Mouse (Mus musculus) erythroblast, embryonic 14.5 days (primary cell): ENCODE data around the gene Vegfb. TPM values are rescaled to one million over a fixed set of nuclear protein-coding genes. Genes with fewer than 3 reads are reported as not detected.
"Not testable (repeated sequence)": the region's sequence is repeated elsewhere in the genome, so short reads cannot be mapped to it uniquely, and the experiment has no call there.

ENCODE experiments used
- H3K27me3 ChIP-seq: 2 replicates; pipeline ENCODE4 v1.6.1; 2012; ENCODE audit warnings: inconsistent platforms; ENCODE audit not compliant: control insufficient read depth
- H3K36me3 ChIP-seq: 2 replicates; pipeline ENCODE4 v1.6.1; 2012; ENCODE audit warnings: mild to moderate bottlenecking, inconsistent platforms; ENCODE audit not compliant: control insufficient read depth
- H3K4me1 ChIP-seq: 2 replicates; pipeline ENCODE4 v1.6.1; 2012; ENCODE audit warnings: inconsistent platforms; ENCODE audit not compliant: control insufficient read depth
- H3K4me3 ChIP-seq: replicated peaks from 2 replicates; pipeline ENCODE3; 2012; ENCODE audit warnings: moderate library complexity, mild to moderate bottlenecking, inconsistent platforms
- H3K9me3 ChIP-seq: 2 replicates; pipeline ENCODE4 v1.6.1; 2012; ENCODE audit warnings: low read length, inconsistent platforms, mixed read lengths; ENCODE audit not compliant: control insufficient read depth
- GATA1 ChIP-seq: IDR thresholded peaks from 2 replicates; pipeline ENCODE4 v1.6.1; 2012; ENCODE audit warnings: low read length, inconsistent platforms, mixed read lengths
- TAL1 ChIP-seq: IDR thresholded peaks from 3 replicates; pipeline ENCODE4 v1.6.1; 2012; ENCODE audit warnings: low read length, inconsistent platforms, mixed read lengths
- polyA plus RNA-seq: library from polyadenylated mRNA; stranded (reverse); fragments of >175 nt; gene quantifications from 2 replicates; pipeline ENCODE4 v1.2.3, GENCODE M21; 2012

Gene Vegfb
- polyA plus RNA-seq, 1 experiment: 2.3 TPM

- Histone ChIP-seq H3K4me1 (peaks cover 62% of the 10 kb centered on the region), H3K36me3 (peaks cover 20% of the 10 kb centered on the region), H3K27me3 (no peaks in the 10 kb centered on the region), H3K9me3 (no peaks in the 10 kb centered on the region), H3K4me3 (peak overlapping the region; percentile 86)
- TF ChIP-seq TAL1 (no peak), GATA1 (no peak)
These were observed 5.7 kb upstream of the Vegfb start for GRCm38 (mm10) chr19:6993011-6993770.

- peaks cover 65% of the 10 kb centered on the region for H3K4me1 ChIP-seq
These were observed 4.8 kb upstream of the Vegfb start, which contains the start of gene Dnajc4 for GRCm38 (mm10) chr19:6992011-6992858. TSS of gene Dnajc4 (minus strand) at chr19:6992572.

DNA sequence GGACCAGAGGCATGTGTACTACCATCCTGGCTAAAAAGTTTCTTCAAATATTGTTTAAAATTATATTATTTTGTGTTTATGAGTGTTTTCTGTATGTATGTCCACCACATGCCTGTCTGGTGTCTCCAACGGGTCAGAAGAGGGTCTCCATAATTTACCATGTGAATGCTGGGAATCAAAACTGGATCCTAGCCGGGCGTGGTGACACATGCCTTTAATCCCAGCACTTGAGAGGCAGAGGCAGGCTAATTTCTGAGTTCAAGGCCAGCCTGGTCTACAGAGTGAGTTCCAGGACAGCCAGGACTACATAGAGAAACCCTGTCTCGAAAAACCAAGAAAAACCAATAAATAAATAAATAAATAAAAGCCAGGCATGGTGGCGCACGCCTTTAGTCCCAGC is 3.7 kb upstream of the Vegfb start:
- H3K9me3 ChIP-seq, H3K4me3 ChIP-seq, H3K27me3 ChIP-seq: not testable (repeated sequence)
- Histone ChIP-seq H3K36me3 (peaks cover 12% of the 10 kb centered on the region), H3K4me1 (peaks cover 68% of the 10 kb centered on the region)

More at GRCm38 (mm10) chr19:6992011-6992858, 4.8 kb upstream of the Vegfb start, which contains the start of gene Dnajc4:
- peak within 1 kb of the TSS; percentile 86 for H3K4me3 ChIP-seq
- no peaks in the 10 kb centered on the region for H3K27me3 ChIP-seq
- no peaks in the 10 kb centered on the region for H3K9me3 ChIP-seq
- peaks cover 12% of the 10 kb centered on the region for H3K36me3 ChIP-seq
- TF ChIP-seq GATA1 (no peak), TAL1 (no peak)

DNA sequence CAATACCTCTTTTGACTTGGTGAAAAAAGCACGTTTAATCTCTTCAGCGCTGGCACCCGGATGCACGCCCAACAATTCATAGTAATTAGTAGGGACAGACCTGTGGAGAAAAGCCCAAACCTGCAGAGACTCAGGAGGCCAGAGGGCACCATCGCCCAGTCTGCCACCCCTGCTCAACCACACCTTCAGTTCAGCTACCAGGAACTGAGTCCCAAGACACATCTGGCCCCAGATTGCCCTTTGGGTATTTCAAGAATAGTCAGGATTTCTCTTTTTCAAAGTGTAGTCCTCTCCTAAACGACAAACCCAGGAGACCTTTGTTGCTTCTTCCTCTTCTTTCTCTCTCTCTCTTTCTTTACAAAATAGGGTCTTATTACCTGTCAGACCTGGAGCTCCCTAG is 3.3 kb upstream of the Vegfb start:
- TF ChIP-seq TAL1: no peak
- TF ChIP-seq GATA1: no peak
- no peaks in the 10 kb centered on the region for H3K9me3 ChIP-seq
- no peaks in the 10 kb centered on the region for H3K27me3 ChIP-seq
- H3K4me3 ChIP-seq: no peak overlapping the region
- peaks cover 69% of the 10 kb centered on the region for H3K4me1 ChIP-seq
- H3K36me3 ChIP-seq: peaks cover 16% of the 10 kb centered on the region

- H3K4me1 ChIP-seq: peaks cover 62% of the 10 kb centered on the region
- peaks cover 20% of the 10 kb centered on the region for H3K36me3 ChIP-seq
- no peak overlapping the region for H3K4me3 ChIP-seq
- no peaks in the 10 kb centered on the region for H3K27me3 ChIP-seq
- H3K9me3 ChIP-seq: no peaks in the 10 kb centered on the region
- TF ChIP-seq GATA1 (no peak), TAL1 (no peak)
These were observed 1.8 kb upstream of the Vegfb start for GRCm38 (mm10) chr19:6989251-6989650.

DNA sequence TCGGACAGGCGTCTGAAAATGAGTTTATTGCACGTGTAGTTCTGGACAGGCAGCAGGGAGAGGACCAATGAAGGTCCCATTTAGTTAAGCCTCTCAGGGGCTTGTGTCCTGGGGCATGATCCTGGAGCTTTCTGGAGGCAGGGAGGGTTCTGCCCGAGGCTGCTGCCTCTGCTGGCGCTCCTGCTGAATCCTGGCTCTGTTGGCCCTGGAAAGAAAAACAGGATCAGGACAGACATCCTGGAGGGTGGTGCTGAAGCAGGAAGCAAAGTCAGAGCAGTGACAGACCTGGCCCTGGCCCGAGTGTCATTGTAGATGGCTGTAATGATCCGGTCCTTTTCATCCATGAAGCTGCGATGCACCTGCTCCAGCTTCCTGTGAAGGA is 444 bp upstream of the Vegfb start:
- H3K4me3 ChIP-seq: peak overlapping the region; percentile 66
- H3K36me3 ChIP-seq: peaks cover 31% of the 10 kb centered on the region
- peaks cover 53% of the 10 kb centered on the region for H3K4me1 ChIP-seq
- TF ChIP-seq GATA1 (no peak), TAL1 (no peak)
- H3K27me3 ChIP-seq: no peaks in the 10 kb centered on the region
- H3K9me3 ChIP-seq: no peaks in the 10 kb centered on the region

DNA sequence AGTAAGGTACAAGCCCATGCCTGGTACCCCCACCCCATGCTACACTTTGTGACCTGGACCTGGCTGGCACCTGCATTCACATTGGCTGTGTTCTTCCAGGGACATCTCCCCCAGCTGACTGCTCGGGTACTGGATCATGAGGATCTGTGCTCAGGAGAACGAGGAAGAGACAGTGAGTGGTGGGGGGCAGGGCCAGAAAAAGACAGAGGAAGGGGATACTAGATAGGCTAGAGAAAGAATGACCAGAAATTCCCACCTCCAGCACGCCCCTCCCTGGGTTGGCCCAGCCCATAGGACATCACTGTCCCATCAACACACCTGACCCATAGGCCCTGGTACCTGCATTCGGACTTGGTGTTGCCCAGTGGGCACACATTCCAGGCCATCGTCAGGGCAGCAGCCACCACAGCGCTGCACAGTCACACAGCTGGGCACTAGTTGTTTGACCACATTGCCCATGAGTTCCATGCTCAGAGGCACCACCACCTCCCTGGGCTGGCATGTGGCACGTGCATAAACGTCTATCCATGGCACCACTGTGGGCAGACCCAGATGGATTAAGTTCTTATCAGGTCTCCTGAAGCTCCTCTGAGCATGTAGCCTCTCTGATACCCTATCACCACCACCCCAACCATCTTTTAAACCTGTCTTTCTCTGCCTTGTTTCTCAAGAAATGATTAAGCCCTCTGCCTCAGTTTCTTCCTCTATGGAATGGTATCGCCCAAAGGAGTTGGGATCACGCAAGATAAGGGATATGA is 1.3 kb downstream of the Vegfb start:
- TF ChIP-seq GATA1 (no peak), TAL1 (no peak)
- Histone ChIP-seq H3K4me1 (peaks cover 52% of the 10 kb centered on the region), H3K4me3 (peak overlapping the region; percentile 66), H3K27me3 (no peaks in the 10 kb centered on the region), H3K9me3 (no peaks in the 10 kb centered on the region), H3K36me3 (peaks cover 38% of the 10 kb centered on the region)

- peaks cover 38% of the 10 kb centered on the region for H3K36me3 ChIP-seq
- no peak overlapping the region for H3K4me3 ChIP-seq
- H3K4me1 ChIP-seq: peaks cover 55% of the 10 kb centered on the region
- no peaks in the 10 kb centered on the region for H3K9me3 ChIP-seq
- TF ChIP-seq TAL1 (no peak), GATA1 (no peak)
- no peaks in the 10 kb centered on the region for H3K27me3 ChIP-seq
These were observed 2.2 kb downstream of the Vegfb start for GRCm38 (mm10) chr19:6985300-6985699.

DNA sequence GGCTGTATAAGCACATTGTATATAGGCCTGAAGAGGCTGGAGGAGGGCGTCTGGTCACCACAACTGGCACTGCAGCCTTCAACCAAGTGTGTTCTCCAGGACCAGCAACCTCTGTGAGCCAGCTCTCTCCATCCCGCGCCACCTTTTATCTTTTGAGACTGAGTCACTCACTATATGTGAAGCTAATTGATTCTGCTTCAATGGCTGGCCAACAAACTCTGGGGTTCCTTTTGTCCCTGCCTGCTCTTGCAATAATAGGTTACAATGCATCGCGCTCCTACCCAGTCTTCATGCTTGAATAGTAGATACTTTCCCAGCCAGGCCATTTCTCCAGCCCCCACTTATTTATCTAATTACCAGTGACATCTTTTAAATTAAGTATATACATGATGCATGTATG is 3.8 kb downstream of the Vegfb start:
- H3K4me1 ChIP-seq: peaks cover 64% of the 10 kb centered on the region
- no peak for TF ChIP-seq TAL1
- no peak for TF ChIP-seq GATA1
- peaks cover 35% of the 10 kb centered on the region for H3K36me3 ChIP-seq
- H3K9me3 ChIP-seq: no peaks in the 10 kb centered on the region
- no peak overlapping the region for H3K4me3 ChIP-seq
- H3K27me3 ChIP-seq: no peaks in the 10 kb centered on the region
